Mouse (Mus musculus): ENCODE results near the gene Tex19.2.
A peak's percentile ranks its signal among the peaks of the same experiment; 100 is the strongest.

- TF ChIP-seq CTCF (IDR thresholded peaks at IDR 0.05; ENCODE audit: borderline replicate concordance, insufficient read depth, low read depth, low read length): 0 out of 2 replicates have a peak, but pooled peaks have one; percentile 6
- no peak for TF ChIP-seq POLR2A (IDR thresholded peaks at IDR 0.05; ENCODE audit: borderline replicate concordance, insufficient read depth, low read length)
These were observed 20.3 kb upstream of the Tex19.2 start for GRCm38 (mm10) chr11:121138732-121139131.
